Mouse (Mus musculus): ENCODE measurements around the gene Pwp2.

DNA sequence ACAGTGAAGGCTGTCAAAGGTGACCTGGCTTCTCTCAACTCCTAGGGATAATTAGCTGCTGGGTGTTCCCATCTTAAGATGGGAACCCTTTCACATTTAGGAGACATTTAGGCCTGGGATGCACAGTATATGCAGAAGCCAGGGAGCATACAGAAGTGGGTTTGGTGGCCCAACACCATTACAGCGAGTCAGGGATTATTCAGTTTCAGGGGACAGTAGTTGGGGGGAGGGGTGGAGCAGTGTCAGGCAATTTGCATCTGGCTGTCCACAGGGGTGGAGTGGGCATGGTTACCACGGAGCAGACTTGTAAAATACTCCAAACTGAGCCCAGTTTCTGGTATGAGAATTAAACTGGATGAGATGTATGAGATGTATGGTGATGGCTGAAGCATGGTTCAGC lies 14.5 kb downstream of the Pwp2 start:
- TF ChIP-seq CTCF (IDR thresholded peaks at IDR 0.05): no peak
- TF ChIP-seq EP300 (IDR thresholded peaks at IDR 0.05): no peak

All from lung, postnatal 0 days (tissue).